Mouse (Mus musculus) left cerebral cortex, postnatal 4 days (tissue): Measurements from ENCODE around the gene Ctnnb1. TPM values are rescaled to one million over a fixed set of nuclear protein-coding genes. Genes with fewer than 3 reads are reported as not detected.

Source experiments
- DNase-seq: peaks from one replicate; pipeline ENCODE4 v3.0.0-alpha.2; 2022
- intact Hi-C: fragments of 180-260 bp; cut with DNase I; formaldehyde crosslinking; loops from one replicate; pipeline ENCODE4 v1.15.1; 2025
- microRNA-seq: library from miRNA; unstranded; fragments of <30 nt; microRNA quantifications from one replicate; pipeline ENCODE4 v1.2.0, GENCODE M21; 2022
- total RNA-seq, 2 experiments: library from RNA; stranded (reverse); gene quantifications; 2 replicates each; pipeline ENCODE4 v1.2.3; 2021

Gene Ctnnb1
- total RNA-seq, 2 experiments from 2014 or later: 697 to 735 TPM

GRCm38 (mm10) chr9:120991801-120992200 is 62.8 kb downstream of the Ctnnb1 start:
- intact Hi-C loops: no loop called here

GRCm38 (mm10) chr9:120993004-120993403 is 64.0 kb downstream of the Ctnnb1 start:
- peak; percentile 45 for DNase-seq
- intact Hi-C loops: no loop called here

More at GRCm38 (mm10) chr9:120991801-120992200, 62.8 kb downstream of the Ctnnb1 start:
- DNase-seq: no peak

- intact Hi-C loops: no loop called here
- no peak for DNase-seq
Observed at GRCm38 (mm10) chr9:120994223-120995155, 65.5 kb downstream of the Ctnnb1 start.

- DNase-seq: no peak
- intact Hi-C loops: no loop called here
Observed at GRCm38 (mm10) chr9:120998696-120999095, 69.7 kb downstream of the Ctnnb1 start.

- no peak for DNase-seq
- intact Hi-C loops: no loop called here
Observed at GRCm38 (mm10) chr9:121000641-121001320, 71.8 kb downstream of the Ctnnb1 start.

- intact Hi-C loops: no loop called here
- DNase-seq: peak; percentile 59
Observed at GRCm38 (mm10) chr9:121001681-121002540, 72.9 kb downstream of the Ctnnb1 start.

- no peak for DNase-seq
- intact Hi-C loops: no loop called here
Observed at GRCm38 (mm10) chr9:121005961-121006360, 76.9 kb downstream of the Ctnnb1 start.

Small RNA genes within 50 kb of the gene (microRNA-seq; reads per million reads assigned to microRNA genes)
- gene Mir7090: 1.2 reads per million
